Mouse (Mus musculus): Measurements from ENCODE around the gene Gm4707. TPM values are rescaled to one million over a fixed set of nuclear protein-coding genes. Genes with fewer than 3 reads are reported as not detected.
"Not testable (repeated sequence)": the region's sequence is repeated elsewhere in the genome, so short reads cannot be mapped to it uniquely, and the experiment has no call there.

Gm4707 gene
- polyA plus RNA-seq, 1 experiment from 2014 or later = 5.3 TPM

GRCm38 (mm10) chr17:71422502-71422901 is 37.2 kb downstream of the Gm4707 start:
- H3K27me3 ChIP-seq; H3K4me3 ChIP-seq; H3K4me1 ChIP-seq; H3K9ac ChIP-seq (replicated peaks); H3K4me2 ChIP-seq (replicated peaks); H3K27ac ChIP-seq (replicated peaks); ATAC-seq (ENCODE audit: low FRiP score, low read depth): not testable (repeated sequence)
- Histone ChIP-seq H3K9me3 (peaks cover 13% of the 10 kb centered on the region), H3K36me3 (peaks cover 53% of the 10 kb centered on the region)
- WGBS = 98% methylated on average over 2 of the region's 2 CpGs

DNA sequence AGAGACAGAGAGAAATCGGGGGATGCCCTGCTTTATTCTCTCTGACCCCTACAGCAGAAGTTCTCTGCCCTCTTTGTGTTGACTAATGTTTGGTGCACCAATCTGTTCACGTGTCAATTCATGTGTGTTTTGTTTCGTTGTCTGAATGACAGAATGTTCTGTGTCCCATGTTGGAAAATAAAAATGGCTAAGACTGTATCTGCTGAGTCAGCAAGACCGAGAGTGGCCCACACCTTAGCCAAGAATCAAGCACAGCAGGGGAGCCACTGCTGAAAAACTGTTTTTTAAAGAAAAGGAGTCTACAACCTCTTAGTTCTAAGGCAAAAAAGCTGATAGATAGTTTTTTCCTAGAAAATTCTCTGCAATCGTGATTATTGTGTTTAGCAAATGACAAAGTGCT is 40.3 kb downstream of the Gm4707 start:
- H3K9ac ChIP-seq (replicated peaks); ATAC-seq (ENCODE audit: low FRiP score, low read depth); H3K4me1 ChIP-seq; H3K27me3 ChIP-seq; H3K27ac ChIP-seq (replicated peaks); H3K4me3 ChIP-seq; H3K4me2 ChIP-seq (replicated peaks): not testable (repeated sequence)
- WGBS = 88% methylated on average over 5 of the region's 5 CpGs
- Histone ChIP-seq H3K9me3 (peaks cover 13% of the 10 kb centered on the region), H3K36me3 (peaks cover 54% of the 10 kb centered on the region)

- no peak overlapping the region for H3K4me3 ChIP-seq
- no peak for ATAC-seq (ENCODE audit: low FRiP score, low read depth)
- H3K4me2 ChIP-seq (replicated peaks) = no peak overlapping the region
- no peak overlapping the region for H3K9ac ChIP-seq (replicated peaks)
- H3K4me1 ChIP-seq = no peaks in the 10 kb centered on the region
- 98% methylated on average over 1 of the region's 1 CpGs for WGBS
- H3K36me3 ChIP-seq = peaks cover 36% of the 10 kb centered on the region
- no peak overlapping the region for H3K27ac ChIP-seq (replicated peaks)
- H3K27me3 ChIP-seq = no peaks in the 10 kb centered on the region
- H3K9me3 ChIP-seq = peaks cover 6% of the 10 kb centered on the region
Observed at GRCm38 (mm10) chr17:71417008-71417407, 42.7 kb downstream of the Gm4707 start.

Other genes with a start within 250 kb of the Gm4707 start
- 9.9 and 10.2 TPM in 2 replicates for gene Emilin2, start 147.9 kb downstream of the Gm4707 start, polyA plus RNA-seq (2016; fragmentation: Nextera tagmentation; extraction: Ambion mirVana)
- gene Smchd1, start 15.4 kb upstream of the Gm4707 start, polyA plus RNA-seq (2016; fragmentation: Nextera tagmentation; extraction: Ambion mirVana) = 65.4 and 76.8 TPM in 2 replicates
- gene Ndc80, start 66.9 kb upstream of the Gm4707 start, polyA plus RNA-seq (2016; fragmentation: Nextera tagmentation; extraction: Ambion mirVana) = 44.7 and 46.0 TPM in 2 replicates
- 1.1 and 2.0 TPM in 2 replicates for gene Spdya, start 92.1 kb upstream of the Gm4707 start, polyA plus RNA-seq (2016; fragmentation: Nextera tagmentation; extraction: Ambion mirVana)
- 71.6 and 71.7 TPM in 2 replicates for gene Wdr43, start 156.0 kb upstream of the Gm4707 start, polyA plus RNA-seq (2016; fragmentation: Nextera tagmentation; extraction: Ambion mirVana)
- gene Togaram2, start 213.3 kb upstream of the Gm4707 start, polyA plus RNA-seq (2016; fragmentation: Nextera tagmentation; extraction: Ambion mirVana) = 0.14 TPM in 1 of 2 replicates, not detected in the other

Data from midbrain, embryonic 12.5 days (tissue).